Mouse (Mus musculus) v-Abl transformed pro-B cells (cell line): ENCODE results near the gene Eif4a1.

Experiments used
- in situ Hi-C, 2 experiments: fragments of 400-800 bp; cut with MboI; formaldehyde crosslinking; loops; one replicate each; pipeline ENCODE4 v1.15.1; 2025; ENCODE audit not compliant: unreplicated experiment in 2 of 2

The Eif4a1 gene

GRCm38 (mm10) chr11:69656617-69657461, 15.4 kb downstream of the Eif4a1 start:
- in situ Hi-C loops = no loop called here

GRCm38 (mm10) chr11:69656065-69656455, 16.2 kb downstream of the Eif4a1 start:
- in situ Hi-C loops = no loop called here

GRCm38 (mm10) chr11:69655264-69656064, 16.8 kb downstream of the Eif4a1 start, which contains the start of gene Sox15:
TSS of gene Sox15 (plus strand) at chr11:69655314.
- in situ Hi-C loops = no loop called here

- in situ Hi-C loops = no loop called here
These were observed 17.5 kb downstream of the Eif4a1 start for GRCm38 (mm10) chr11:69654760-69655159.

- in situ Hi-C loops = no loop called here
These were observed 18.8 kb downstream of the Eif4a1 start for GRCm38 (mm10) chr11:69653399-69653798.

GRCm38 (mm10) chr11:69645860-69646259, 26.4 kb downstream of the Eif4a1 start:
- in situ Hi-C loops = no loop called here

- in situ Hi-C loops = loop anchor here in 1 of 2 experiments (10.0 kb wide), 1 partner anchor 119 kb away; the partner anchor contains the start of gene Polr2a
These were observed 36.8 kb downstream of the Eif4a1 start for GRCm38 (mm10) chr11:69635471-69635870.

GRCm38 (mm10) chr11:69633128-69633866, 38.9 kb downstream of the Eif4a1 start:
- in situ Hi-C loops = loop anchor here in 1 of 2 experiments (10.0 kb wide), 1 partner anchor 122 kb away; the partner anchor contains the start of gene Polr2a

GRCm38 (mm10) chr11:69632284-69633089, 39.7 kb downstream of the Eif4a1 start, which contains the start of gene Fxr2:
TSS of gene Fxr2 (plus strand) at chr11:69632990.
- in situ Hi-C loops = loop anchor here in 1 of 2 experiments (10.0 kb wide), 1 partner anchor 122 kb away; the partner anchor contains the start of gene Polr2a

GRCm38 (mm10) chr11:69629802-69630201, 42.4 kb downstream of the Eif4a1 start:
- in situ Hi-C loops = loop anchor here in 1 of 2 experiments (10.0 kb wide), 2 partner anchors 125 to 245 kb away; partner anchors contain the start of genes Polr2a and Tmem95

- in situ Hi-C loops = loop anchor here in 1 of 2 experiments (10.0 kb wide), 1 partner anchor 247 kb away; the partner anchor contains the start of gene Tmem95
These were observed 43.9 kb downstream of the Eif4a1 start for GRCm38 (mm10) chr11:69628286-69628685.

GRCm38 (mm10) chr11:69624339-69624738, 47.9 kb downstream of the Eif4a1 start:
- in situ Hi-C loops = loop anchor here in 1 of 2 experiments (5.0 to 10.0 kb wide), 2 partner anchors 92 to 250 kb away; partner anchors contain the start of gene Tmem95

- in situ Hi-C loops = loop anchor here in 1 of 2 experiments (5.0 to 10.0 kb wide), 2 partner anchors 91 to 252 kb away; partner anchors contain the start of gene Tmem95
These were observed 49.2 kb downstream of the Eif4a1 start for GRCm38 (mm10) chr11:69623006-69623405.

GRCm38 (mm10) chr11:69622406-69622805, 49.8 kb downstream of the Eif4a1 start:
- in situ Hi-C loops = loop anchor here in 1 of 2 experiments (5.0 to 10.0 kb wide), 2 partner anchors 90 to 252 kb away; partner anchors contain the start of gene Tmem95

GRCm38 (mm10) chr11:69621571-69622268, 50.5 kb downstream of the Eif4a1 start, which contains the start of gene Sat2:
TSS of gene Sat2 (plus strand) at chr11:69622024.
- in situ Hi-C loops = loop anchor here in 1 of 2 experiments (5.0 to 10.0 kb wide), 2 partner anchors 89 to 253 kb away; partner anchors contain the start of gene Tmem95

- in situ Hi-C loops = loop anchor here in 1 of 2 experiments (5.0 to 10.0 kb wide), 2 partner anchors 88 to 254 kb away; partner anchors contain the start of gene Tmem95
These were observed 51.7 kb downstream of the Eif4a1 start for GRCm38 (mm10) chr11:69620394-69621081.

- in situ Hi-C loops = no loop called here
These were observed 54.4 kb downstream of the Eif4a1 start, which contains the start of gene Shbg for GRCm38 (mm10) chr11:69617805-69618204. TSS of gene Shbg (minus strand) at chr11:69617905.
